Mouse (Mus musculus): ENCODE measurements around the gene F8a.
"Not testable (repeated sequence)": the region's sequence is repeated elsewhere in the genome, so short reads cannot be mapped to it uniquely, and the experiment has no call there.

GRCm38 (mm10) chrX:73265270-73265669, 37.2 kb downstream of the F8a start, which contains the start of gene Xlr3c:
- TF ChIP-seq POLR2A, CTCF (IDR thresholded peaks at IDR 0.05; ENCODE audit: extremely low read depth, insufficient read depth, low read length): not testable (repeated sequence)
